Mouse (Mus musculus): ENCODE results near the gene Dusp3.

- TF ChIP-seq POLR2A (IDR thresholded peaks at IDR 0.05; ENCODE audit: low read depth, low read length) (no peak), CTCF (IDR thresholded peaks at IDR 0.05; ENCODE audit: borderline replicate concordance, insufficient read depth, low read length) (no peak)
Observed at GRCm38 (mm10) chr11:102036336-102036735, 49.5 kb upstream of the Dusp3 start.
